Mouse (Mus musculus) limb, embryonic 11.5 days (tissue): ENCODE measurements around the gene Dio2. TPM values are rescaled to one million over a fixed set of nuclear protein-coding genes. Genes with fewer than 3 reads are reported as not detected.
A peak's percentile ranks its signal among the peaks of the same experiment; 100 is the strongest.

Experiments used
- ATAC-seq: fragments of 200-750 bp; cut with Nextera tagmentation; 2 replicates; pipeline ENCODE4 v1.8.0; 2017; ENCODE audit warnings: low read depth; ENCODE audit not compliant: insufficient number of reproducible peaks, low FRiP score, low TSS enrichment
- DNase-seq: peaks from one replicate; pipeline ENCODE4 v3.0.0-alpha.2; 2015; ENCODE audit warnings: low spot score
- H3K27ac ChIP-seq: fragments of 300-500 bp; sonication (generic); replicated peaks from 2 replicates; pipeline ENCODE4 v1.5.1; 2014; ENCODE audit warnings: low read depth, mild to moderate bottlenecking, low read length
- H3K27me3 ChIP-seq: fragments of 300-500 bp; sonication (generic); 2 replicates; pipeline ENCODE4 v1.6.1; 2014; ENCODE audit warnings: mild to moderate bottlenecking, low read length, mixed read lengths; ENCODE audit not compliant: control insufficient read depth, insufficient read depth
- H3K36me3 ChIP-seq: fragments of 300-500 bp; sonication (generic); 2 replicates; pipeline ENCODE4 v1.6.1; 2014; ENCODE audit warnings: mild to moderate bottlenecking, low read length, moderate library complexity, mixed read lengths; ENCODE audit not compliant: control insufficient read depth, insufficient read depth
- H3K4me1 ChIP-seq: fragments of 300-500 bp; sonication (generic); 2 replicates; pipeline ENCODE4 v1.6.1; 2014; ENCODE audit warnings: low read length, mixed read lengths; ENCODE audit not compliant: control insufficient read depth, insufficient read depth
- H3K4me2 ChIP-seq: fragments of 300-500 bp; sonication (generic); 2 replicates; pipeline ENCODE4 v1.6.1; 2014; ENCODE audit warnings: low read depth, mild to moderate bottlenecking, moderate library complexity; ENCODE audit not compliant: severe bottlenecking
- H3K4me3 ChIP-seq: fragments of 300-500 bp; sonication (generic); 2 replicates; pipeline ENCODE4 v1.5.1; 2014; ENCODE audit warnings: low read depth, low read length
- H3K9ac ChIP-seq: fragments of 300-500 bp; sonication (generic); 2 replicates; pipeline ENCODE4 v1.6.1; 2014; ENCODE audit warnings: mild to moderate bottlenecking, low read length
- H3K9me3 ChIP-seq: fragments of 300-500 bp; sonication (generic); 2 replicates; pipeline ENCODE4 v1.6.1; 2016; ENCODE audit warnings: low read length; ENCODE audit not compliant: control insufficient read depth
- WGBS: fragments of 180-500 bp; shearing (Covaris S2); extraction: QIAGEN DNeasy Blood & Tissue Kit; methylation state at CpG from one replicate; pipeline ENCODE4 v1.1.7; 2014; 5-methylcytosine and 5-hydroxymethylcytosine counted together
- polyA plus RNA-seq: library from polyadenylated mRNA; unstranded; fragments of >200 nt; fragmentation: Nextera tagmentation; extraction: Ambion mirVana; gene quantifications from 2 replicates; pipeline ENCODE4 v1.2.1, GENCODE M21; 2014

Dio2 gene
- polyA plus RNA-seq, 1 experiment from 2014 or later = 0.03 TPM

DNA sequence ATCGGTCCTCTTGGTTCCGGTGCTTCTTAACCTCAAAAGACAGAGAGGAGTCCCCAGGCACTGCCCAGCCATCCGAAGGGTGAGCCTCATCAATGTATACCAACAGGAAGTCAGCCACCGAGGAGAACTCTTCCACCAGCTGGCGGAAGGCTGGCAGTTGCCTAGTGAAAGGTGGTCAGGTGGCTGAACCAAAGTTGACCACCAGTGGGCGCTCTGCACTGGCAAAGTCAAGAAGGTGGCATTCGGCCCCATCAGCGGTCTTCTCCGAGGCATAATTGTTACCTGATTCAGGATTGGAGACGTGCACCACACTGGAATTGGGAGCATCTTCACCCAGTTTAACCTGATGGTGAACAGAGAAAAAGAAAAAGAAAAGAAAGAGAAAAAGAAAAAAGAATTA lies 8.6 kb downstream of the Dio2 start:
- 49% methylated on average over 10 of the region's 10 CpGs for WGBS
- H3K4me3 ChIP-seq = no peak overlapping the region
- no peaks in the 10 kb centered on the region for H3K36me3 ChIP-seq
- H3K27me3 ChIP-seq = no peaks in the 10 kb centered on the region
- DNase-seq = peak; percentile 76
- peak; percentile 46; the same call in 1 of the 2 replicates for ATAC-seq
- H3K4me1 ChIP-seq = no peaks in the 10 kb centered on the region
- H3K27ac ChIP-seq = no peak overlapping the region
- no peak overlapping the region for H3K9ac ChIP-seq
- no peak overlapping the region for H3K4me2 ChIP-seq
- no peaks in the 10 kb centered on the region for H3K9me3 ChIP-seq

DNA sequence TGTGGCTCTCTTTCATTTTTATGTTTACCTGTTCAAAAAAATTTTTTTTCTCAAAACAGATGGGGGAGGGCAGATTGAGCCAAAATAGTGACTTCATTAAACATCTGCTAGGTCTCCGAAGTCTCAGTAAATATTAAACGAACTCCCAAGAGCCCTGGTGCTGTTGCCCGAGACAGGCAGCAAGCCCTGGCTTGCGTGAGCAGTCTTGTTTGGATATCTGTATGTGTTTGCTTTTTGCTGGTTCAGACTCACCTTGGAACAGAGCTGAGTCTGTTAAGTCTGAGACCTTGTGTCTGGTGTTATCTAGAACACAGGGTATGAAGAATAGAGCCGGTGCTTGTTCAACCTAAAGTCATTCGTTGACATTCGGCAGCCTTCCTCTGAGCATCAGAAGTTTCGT lies 13.1 kb downstream of the Dio2 start:
- DNase-seq (no peak), ATAC-seq (no peak)
- 88% methylated on average over 8 of the region's 8 CpGs for WGBS
- H3K4me2 ChIP-seq = no peak overlapping the region
- no peaks in the 10 kb centered on the region for H3K36me3 ChIP-seq
- no peak overlapping the region for H3K27ac ChIP-seq
- H3K4me3 ChIP-seq = no peak overlapping the region
- no peaks in the 10 kb centered on the region for H3K9me3 ChIP-seq
- H3K4me1 ChIP-seq = no peaks in the 10 kb centered on the region
- no peak overlapping the region for H3K9ac ChIP-seq
- H3K27me3 ChIP-seq = no peaks in the 10 kb centered on the region

- no peak overlapping the region for H3K27ac ChIP-seq
- no peaks in the 10 kb centered on the region for H3K36me3 ChIP-seq
- DNase-seq (no peak), ATAC-seq (no peak)
- H3K9me3 ChIP-seq = no peaks in the 10 kb centered on the region
- H3K4me2 ChIP-seq = no peak overlapping the region
- no peak overlapping the region for H3K9ac ChIP-seq
- 0 out of 2 replicates have a peak, but pooled peaks cover under 1% of the 10 kb centered on the region for H3K4me1 ChIP-seq
- H3K27me3 ChIP-seq = no peaks in the 10 kb centered on the region
- H3K4me3 ChIP-seq = no peak overlapping the region
- 89% methylated on average over 11 of the region's 11 CpGs for WGBS
These were observed 13.6 kb downstream of the Dio2 start for GRCm38 (mm10) chr12:90724644-90725043.

DNA sequence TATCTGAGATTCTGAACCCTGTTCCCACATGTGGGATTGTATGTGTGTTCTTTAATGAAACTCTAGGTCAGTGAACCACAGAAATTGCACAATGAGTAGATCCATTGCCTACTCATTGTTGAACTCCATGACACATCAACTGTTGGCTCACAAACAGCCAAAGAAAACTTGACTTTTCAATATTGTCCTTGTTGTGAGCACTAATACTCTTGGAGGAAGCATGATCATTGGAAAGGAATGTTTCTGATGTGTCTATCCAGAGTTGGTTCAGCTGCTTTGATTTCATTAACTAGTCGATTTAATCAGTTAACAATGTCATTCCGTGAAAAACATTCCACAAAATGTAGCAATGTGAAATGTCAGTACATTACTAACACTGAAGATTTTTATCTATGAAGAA lies 44.1 kb downstream of the Dio2 start:
- no peak for ATAC-seq
- Histone ChIP-seq H3K9ac (no peak overlapping the region), H3K4me2 (no peak overlapping the region), H3K9me3 (no peaks in the 10 kb centered on the region), H3K36me3 (no peaks in the 10 kb centered on the region), H3K27me3 (no peaks in the 10 kb centered on the region), H3K27ac (no peak overlapping the region), H3K4me3 (no peak overlapping the region), H3K4me1 (no peaks in the 10 kb centered on the region)
- 96% methylated on average over 2 of the region's 2 CpGs for WGBS
- no peak for DNase-seq
